Mouse (Mus musculus): ENCODE measurements around the gene Nup210.

DNA sequence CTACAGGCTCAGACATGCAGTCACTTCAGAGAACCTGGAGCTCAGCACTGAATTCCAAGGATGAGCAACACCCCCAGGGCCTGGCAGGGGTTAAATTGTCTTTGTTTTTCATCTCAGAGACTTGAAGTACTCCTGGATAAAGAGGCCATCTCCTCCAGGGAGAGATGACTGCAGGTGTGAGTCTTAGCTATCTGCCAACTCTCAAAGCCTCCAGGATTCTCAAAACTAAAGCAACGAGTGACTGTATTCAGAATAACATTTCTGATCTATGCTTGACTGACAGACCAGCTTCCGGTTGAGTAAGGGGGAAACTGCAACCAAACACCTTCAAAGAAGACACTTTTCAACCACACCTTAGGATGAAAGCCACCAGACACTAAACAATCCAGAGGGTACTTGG lies 1.9 kb downstream of the Nup210 start:
- TF ChIP-seq POLR2A (IDR thresholded peaks at IDR 0.05; ENCODE audit: insufficient read depth, low read depth, low read length) (no peak), CTCF (IDR thresholded peaks at IDR 0.05; ENCODE audit: insufficient read depth, low read depth, low read length) (no peak)

Measured in olfactory bulb, adult 2 months (tissue).